Mouse (Mus musculus) adrenal gland (tissue): ENCODE data around the gene Usp17lb.
"Not testable (repeated sequence)": the region's sequence is repeated elsewhere in the genome, so short reads cannot be mapped to it uniquely, and the experiment has no call there.

Experiments
- intact Hi-C: fragments of 180-260 bp; cut with DNase I; formaldehyde crosslinking; loops from one replicate; pipeline ENCODE4 v1.15.1; 2025
- long read RNA-seq, 2 experiments: library from polyadenylated mRNA; unstranded; transcript quantifications; one replicate each; pipeline ENCODE4 v2.0.0; 2020; ENCODE audit warnings: borderline replicate concordance in 1 of 2; ENCODE audit not compliant: insufficient replicate concordance in 1 of 2

Usp17lb gene
- long read RNA-seq, experiment 1: 0 reads
- long read RNA-seq, experiment 2: 0 reads

GRCm38 (mm10) chr7:104842503-104842902 lies at the start of gene Usp17lb:
Usp17lb (minus strand) TSS chr7:104842603.
- intact Hi-C loops: no loop called here

- intact Hi-C loops: no loop called here
These were observed 35.3 kb upstream of the Usp17lb start, which contains the start of gene Olfr665 for GRCm38 (mm10) chr7:104877731-104878130. Olfr665 (plus strand) TSS chr7:104878031.

- intact Hi-C loops: no loop called here
These were observed 19.0 kb upstream of the Usp17lb start for GRCm38 (mm10) chr7:104861381-104861780.

GRCm38 (mm10) chr7:104857683-104858082 lies 15.3 kb upstream of the Usp17lb start:
- intact Hi-C loops: no loop called here

GRCm38 (mm10) chr7:104856709-104857108 lies 14.3 kb upstream of the Usp17lb start, which contains the start of gene Usp17la:
Usp17la (plus strand) TSS chr7:104857009.
- intact Hi-C loops: not testable (repeated sequence)

GRCm38 (mm10) chr7:104855248-104855750 lies 12.9 kb upstream of the Usp17lb start:
- intact Hi-C loops: no loop called here

GRCm38 (mm10) chr7:104851546-104851945 lies 9.1 kb upstream of the Usp17lb start:
- intact Hi-C loops: not testable (repeated sequence)

GRCm38 (mm10) chr7:104843731-104844287 lies 1.4 kb upstream of the Usp17lb start:
- intact Hi-C loops: no loop called here

GRCm38 (mm10) chr7:104810335-104810734 lies 32.1 kb downstream of the Usp17lb start:
- intact Hi-C loops: not testable (repeated sequence)

GRCm38 (mm10) chr7:104790796-104791195 lies 51.6 kb downstream of the Usp17lb start:
- intact Hi-C loops: no loop called here
